10 mouse cellular contexts compared by ENCODE assay signal in the genomic region with DNA sequence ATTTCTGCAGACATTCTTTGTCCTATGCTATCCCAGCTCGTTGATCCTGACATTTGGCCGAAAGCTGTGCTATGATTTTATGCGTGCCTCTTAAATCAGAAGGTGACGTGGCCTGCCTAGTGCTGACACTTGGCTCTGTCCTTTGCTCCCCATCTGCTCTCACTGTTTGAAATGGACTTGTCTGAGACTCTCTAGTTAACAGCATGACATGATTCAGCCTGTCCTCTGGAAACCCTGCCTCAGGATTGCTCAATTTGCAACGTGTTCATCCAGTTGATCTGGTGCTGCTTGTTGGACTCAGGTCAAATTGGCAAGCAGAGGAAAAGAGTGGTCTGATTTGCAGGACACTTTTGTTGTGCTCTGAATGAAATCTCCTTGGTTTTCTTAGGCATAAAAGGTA. TPM values are rescaled to one million over a fixed set of nuclear protein-coding genes. Genes with fewer than 3 reads are reported as not detected.
A peak's percentile ranks its signal among the peaks of the same experiment; 100 is the strongest.
DNase-seq lines count a peak whose midpoint lies in the region; ATAC-seq and TF ChIP-seq lines count a peak whose summit lies in the region.
"Had no signal": no experiment of that assay in that cellular context is flagged by ENCODE, and none has a peak within 500 bp of the region (broad histone marks: within the 10 kb centered on the region; RNA-seq: fewer than 3 reads in every experiment).

No protein-coding gene starts in this region.

- no peak overlapping the region for H3K9ac ChIP-seq in lung, postnatal 0 days (replicated peaks; ENCODE audit: low read depth)

- no peak overlapping the region for H3K27ac ChIP-seq in lung, postnatal 0 days (ENCODE audit: low read length)

- no peak for TF ChIP-seq CTCF in lung, postnatal 0 days (IDR thresholded peaks at IDR 0.05)

- H3K9me3 ChIP-seq in lung, postnatal 0 days (ENCODE audit: low read length): no peaks in the 10 kb centered on the region
- H3K9me3 ChIP-seq: G1E had no signal

- peak; percentile 56 for TF ChIP-seq EP300 in lung, postnatal 0 days (IDR thresholded peaks at IDR 0.05)

- H3K4me2 ChIP-seq in lung, postnatal 0 days (replicated peaks; ENCODE audit: low read depth, low read length): no peak overlapping the region

- intact Hi-C loops in left cerebral cortex, postnatal 4 days (cut with DNase I): no loop called here
- intact Hi-C loops in left cerebral cortex, postnatal 14 days (cut with DNase I): no loop called here
- intact Hi-C loops in heart, postnatal 14 days (cut with DNase I): no loop called here

- peak; percentile 69 for DNase-seq in left cerebral cortex, postnatal 4 days
- DNase-seq in left cerebral cortex, postnatal 14 days (ENCODE audit: low spot score in 2 of 2): no peak
- DNase-seq in cerebellum, adult 8-10 months: peak; percentile 41
- peak; percentile 60 to 67 for DNase-seq in heart, postnatal 14 days
- peak; percentile 87 for DNase-seq in lung, postnatal 0 days (ENCODE audit: low spot score)
- DNase-seq in natural killer cell, adult 2 months (ENCODE audit: low spot score in 2 of 2): no peak
- DNase-seq in thymus, postnatal 0 days (ENCODE audit: low spot score): no peak

- H3K27me3 ChIP-seq in lung, postnatal 0 days (replicated peaks; ENCODE audit: insufficient read depth, low read length): no peaks in the 10 kb centered on the region

- H3K4me3 ChIP-seq in lung, postnatal 0 days (ENCODE audit: low read depth, low read length): no peak overlapping the region
- H3K4me3 ChIP-seq: erythroblast, embryonic 14.5 days had no signal

- no peaks in the 10 kb centered on the region for H3K36me3 ChIP-seq in lung, postnatal 0 days (ENCODE audit: insufficient read depth, low read length)
- H3K36me3 ChIP-seq: G1E had no signal

- peak; percentile 97 for ATAC-seq in lung, postnatal 0 days
- ATAC-seq in erythroid progenitor cell, adult 5-6 weeks (replicated peaks; ENCODE audit: low FRiP score, poor library complexity, severe bottlenecking): no peak

- 50% methylated on average over 5 of the region's 5 CpGs for WGBS in lung, postnatal 0 days

- no peaks in the 10 kb centered on the region for H3K4me1 ChIP-seq in lung, postnatal 0 days (ENCODE audit: insufficient read depth, low read depth, low read length)

RNA-seq across cellular contexts. Expression of a gene that starts 57.7 kb away (rescaled TPM):
- total RNA-seq in left cerebral cortex, postnatal 4 days (2021): 1 to 10 TPM; 7.4 to 7.9 TPM
- total RNA-seq in left cerebral cortex, postnatal 14 days (2021): 1 to 10 TPM; 3.3 to 3.7 TPM
- total RNA-seq in heart, postnatal 14 days (2021): 1 to 10 TPM; 6.5 to 8.1 TPM
- 2.8 and 3.4 TPM in 2 replicates for polyA plus RNA-seq in lung, postnatal 0 days (2015; fragmentation: Nextera tagmentation; extraction: Ambion mirVana)
- polyA plus RNA-seq in thymus, postnatal 0 days (2015; fragmentation: Nextera tagmentation; extraction: Ambion mirVana): 1.1 and 1.3 TPM in 2 replicates
- total RNA-seq in erythroid progenitor cell, adult 5-6 weeks (2015; ENCODE audit: low replicate concordance): not detected in 2 replicates
- not detected in 2 replicates for total RNA-seq in erythroid progenitor cell, adult 5-6 weeks (2017; ENCODE audit: low replicate concordance)
- polyA plus RNA-seq: erythroblast, embryonic 14.5 days; G1E had no signal

Comparison
In these comparisons a context has a peak if more than half of its experiments do, and no peak if none do; other contexts are left out.
1. DNase-seq: peak in left cerebral cortex, postnatal 4 days (single experiment), cerebellum, adult 8-10 months (single experiment), heart, postnatal 14 days (2 of 2) and lung, postnatal 0 days (single experiment); none in left cerebral cortex, postnatal 14 days (0 of 2), natural killer cell, adult 2 months (0 of 2) and thymus, postnatal 0 days (single experiment).
2. RNA of a gene that starts 57.7 kb away (total RNA-seq): 6.5 to 8.1 TPM in heart, postnatal 14 days, 7.4 to 7.9 TPM in left cerebral cortex, postnatal 4 days and 3.3 to 3.7 TPM in left cerebral cortex, postnatal 14 days; not detected in erythroid progenitor cell, adult 5-6 weeks; every median in the first group is over 4 times any median in the second.